Mouse (Mus musculus): Measurements from ENCODE around the gene Hpcal4.

Gene Hpcal4

DNA sequence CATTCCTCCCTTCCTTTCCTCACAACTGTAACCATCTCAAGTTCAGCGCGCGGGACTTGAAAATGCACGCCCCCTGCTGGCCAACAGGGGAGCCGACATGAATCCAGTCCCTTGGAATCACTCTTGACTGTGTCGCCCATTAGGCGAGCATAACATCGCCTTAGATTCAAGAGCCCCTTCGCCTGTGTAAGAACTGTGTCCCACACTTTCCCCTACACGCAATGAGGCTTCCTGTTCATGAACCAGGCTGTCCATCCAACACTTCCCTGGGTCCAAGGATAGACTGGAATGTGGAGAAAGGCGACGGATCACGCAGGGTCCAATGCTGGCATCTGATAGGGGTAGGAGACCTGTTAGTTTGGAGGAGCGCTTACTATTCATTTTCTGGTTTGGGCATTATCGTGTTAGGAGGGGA lies 17.8 kb downstream of the Hpcal4 start:
- in situ Hi-C loops (cut with MboI, MseI): no loop called here

DNA sequence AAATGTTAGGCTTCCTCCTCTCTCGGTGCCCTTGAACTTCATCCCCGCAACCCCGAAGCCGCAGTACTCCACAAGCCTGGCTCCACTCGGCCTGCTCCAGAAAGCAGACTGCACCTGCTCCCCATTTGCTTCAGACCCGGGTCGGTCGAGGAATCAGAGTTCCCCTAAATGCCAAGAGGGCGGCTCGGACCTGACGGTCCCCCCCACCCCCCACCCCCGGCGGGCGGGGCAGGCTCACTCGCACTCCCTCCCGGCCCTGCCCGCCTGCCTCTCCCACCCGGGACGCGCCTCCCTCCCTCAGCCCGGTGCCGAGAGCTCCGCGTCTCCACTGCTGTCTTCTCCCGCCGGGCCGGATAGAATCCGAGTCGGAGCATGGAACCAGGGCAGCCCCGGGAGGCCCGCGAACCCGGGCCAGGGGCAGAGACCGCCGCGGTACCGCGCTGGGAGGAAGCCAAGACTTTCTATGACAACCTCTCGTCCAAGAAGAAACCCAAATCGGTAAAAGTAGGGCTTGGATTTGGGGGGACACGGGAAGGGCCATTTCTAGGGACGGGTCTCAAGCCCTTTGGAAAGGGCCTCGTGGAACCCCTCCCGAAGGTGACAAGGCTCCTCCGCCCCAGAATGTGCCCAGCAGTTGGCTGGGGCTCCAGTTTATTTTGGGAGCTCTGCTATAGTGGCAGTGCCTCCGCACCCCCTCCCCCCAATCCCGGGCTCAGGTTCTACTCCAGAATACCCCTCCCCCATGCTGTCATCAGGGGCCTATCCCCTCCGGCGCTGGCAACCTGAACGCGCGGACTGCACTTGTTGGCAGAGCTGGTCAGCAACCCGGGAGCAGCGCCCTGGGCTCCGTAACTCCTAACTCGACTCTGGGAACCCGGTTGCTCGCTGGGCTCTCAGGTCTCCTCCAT lies 18.4 kb downstream of the Hpcal4 start, which contains the start of gene Nt5c1a:
Nt5c1a (plus strand) TSS at position 319 of the 908 bp plus-strand sequence.
- in situ Hi-C loops (cut with MboI, MseI): no loop called here

DNA sequence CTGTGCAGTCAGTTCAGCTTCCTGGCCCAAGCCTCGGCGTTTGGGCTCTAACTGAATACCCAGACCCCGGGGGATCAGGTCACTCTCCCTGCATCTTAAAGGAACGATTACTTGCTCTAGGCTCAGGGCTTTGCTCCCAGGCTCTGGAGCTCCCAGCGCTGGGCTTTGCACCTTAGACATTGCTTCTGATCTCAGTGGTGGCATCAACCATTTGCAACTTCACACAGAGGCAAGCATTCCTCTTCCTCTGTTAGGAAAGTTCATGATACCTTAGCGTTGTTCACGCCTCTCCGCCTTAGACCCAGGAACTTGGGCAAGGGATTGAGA lies 19.0 kb downstream of the Hpcal4 start:
- in situ Hi-C loops (cut with MboI, MseI): no loop called here

DNA sequence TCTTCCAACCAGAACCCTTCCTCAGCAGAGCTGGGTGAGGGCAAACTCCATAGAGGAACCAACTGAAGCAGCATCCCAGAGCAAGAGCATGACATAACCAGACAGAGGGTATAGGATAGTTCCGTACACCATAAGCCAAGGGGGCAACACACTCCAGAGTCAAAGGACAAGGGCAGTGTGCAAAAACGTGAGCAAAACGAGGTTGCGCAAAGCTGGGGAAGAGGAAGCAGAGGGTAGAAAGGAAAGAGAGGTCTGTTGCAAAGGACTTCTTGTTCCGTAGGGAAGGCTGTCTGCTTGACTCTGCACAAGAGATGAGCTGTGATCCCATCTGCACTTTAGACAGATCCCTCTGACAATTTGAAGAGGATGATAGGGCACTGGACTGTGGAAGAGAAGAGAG lies 24.3 kb downstream of the Hpcal4 start:
- in situ Hi-C loops (cut with MboI, MseI): no loop called here

DNA sequence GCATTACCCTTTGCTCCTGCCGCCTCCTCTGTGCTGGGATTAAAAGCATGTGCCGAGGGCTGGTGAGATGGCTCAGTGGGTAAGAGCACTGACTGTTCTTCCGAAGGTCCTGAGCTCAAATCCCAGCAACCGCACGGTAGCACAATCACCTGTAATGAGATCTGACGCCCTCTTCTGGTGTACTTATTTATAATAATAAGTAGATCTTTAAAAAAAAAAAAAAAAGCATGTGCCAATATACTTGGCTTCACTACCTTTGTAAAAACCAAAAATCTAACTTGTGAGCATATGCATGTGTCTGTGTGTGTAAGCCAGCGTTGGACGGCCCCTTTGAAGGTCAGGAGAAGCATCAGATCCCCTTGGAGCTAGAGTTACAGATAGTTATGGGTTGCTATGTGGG lies 28.0 kb downstream of the Hpcal4 start:
- in situ Hi-C loops (cut with MboI, MseI): no loop called here

DNA sequence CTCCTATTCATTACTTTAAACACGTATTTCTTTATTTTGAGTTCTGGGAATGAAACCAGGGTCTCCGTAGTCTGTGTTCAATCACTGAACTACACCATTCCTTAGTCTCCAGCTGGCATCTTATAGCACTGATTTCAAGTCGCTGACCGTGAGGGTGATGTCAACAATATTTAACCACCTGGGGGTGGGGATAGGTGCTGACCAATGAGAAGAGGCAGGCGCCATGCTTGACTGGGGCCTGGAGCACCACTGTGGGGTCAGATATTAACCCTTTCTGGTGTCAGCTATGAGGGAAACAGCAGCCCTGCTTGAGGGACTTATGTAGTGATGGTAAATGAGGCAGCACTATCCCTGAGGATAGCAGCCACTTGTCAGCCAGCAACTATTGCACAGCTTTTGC lies 28.4 kb downstream of the Hpcal4 start:
- in situ Hi-C loops (cut with MboI, MseI): no loop called here

DNA sequence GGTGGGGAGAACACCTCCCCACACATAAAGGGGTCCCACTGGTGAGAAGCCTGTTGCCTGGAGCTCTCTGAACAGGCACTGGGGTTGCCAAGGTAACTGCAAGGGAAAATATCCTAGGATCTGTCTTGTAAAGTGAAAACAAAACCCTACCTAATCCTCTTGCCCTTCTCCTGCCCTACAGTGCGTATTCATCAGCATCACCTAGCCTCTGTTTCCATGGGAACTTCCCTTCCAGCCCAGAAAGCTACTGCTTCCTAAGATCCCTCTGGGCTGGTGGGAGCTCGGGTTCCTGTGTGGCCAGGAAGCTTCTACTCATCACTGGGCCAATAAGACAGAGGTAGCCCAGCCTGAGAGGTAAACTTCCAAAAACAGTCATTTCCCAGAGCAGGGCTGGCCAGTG lies 29.3 kb downstream of the Hpcal4 start:
- in situ Hi-C loops (cut with MboI, MseI): no loop called here

DNA sequence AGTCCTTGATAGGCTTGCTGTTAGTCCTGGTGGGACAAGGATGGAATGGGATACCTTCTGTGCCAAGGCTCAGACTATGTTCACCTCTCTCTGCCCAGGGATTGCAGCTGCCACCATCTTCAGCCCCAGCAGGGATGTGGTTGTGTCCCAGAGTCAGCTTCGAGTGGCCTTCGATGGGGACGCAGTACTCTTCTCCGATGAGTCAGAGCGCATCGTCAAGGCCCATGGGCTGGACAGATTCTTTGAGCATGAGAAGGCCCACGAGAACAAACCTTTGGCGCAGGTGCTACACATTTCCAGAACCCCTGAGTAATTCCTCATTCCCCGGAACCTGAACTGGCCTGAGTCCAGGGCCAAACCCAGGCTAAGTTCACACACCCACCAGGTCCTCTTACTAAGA lies 30.9 kb downstream of the Hpcal4 start:
- in situ Hi-C loops (cut with MboI, MseI): no loop called here

DNA sequence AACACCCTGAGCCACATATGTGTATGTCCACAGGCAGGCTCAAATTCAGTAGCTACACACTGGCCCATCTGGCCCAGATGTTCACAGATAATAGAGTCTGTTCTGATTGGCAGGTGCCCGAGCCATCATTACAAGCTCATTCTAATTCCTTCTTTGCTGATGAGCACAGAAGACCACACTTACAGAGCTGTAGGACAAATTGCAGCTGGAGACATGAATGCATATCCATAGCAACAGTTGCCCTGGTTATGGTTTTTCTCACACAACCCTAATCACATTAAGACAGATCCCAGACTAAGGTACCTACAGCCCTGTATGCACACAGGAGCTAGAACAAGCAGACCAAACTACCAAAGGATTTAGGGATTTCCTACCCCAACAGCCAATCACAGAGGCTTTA lies 32.3 kb downstream of the Hpcal4 start:
- in situ Hi-C loops (cut with MboI, MseI): loop anchor here (5.0 kb wide), 2 partner anchors 37 to 42 kb away; no protein-coding TSS in a partner anchor

DNA sequence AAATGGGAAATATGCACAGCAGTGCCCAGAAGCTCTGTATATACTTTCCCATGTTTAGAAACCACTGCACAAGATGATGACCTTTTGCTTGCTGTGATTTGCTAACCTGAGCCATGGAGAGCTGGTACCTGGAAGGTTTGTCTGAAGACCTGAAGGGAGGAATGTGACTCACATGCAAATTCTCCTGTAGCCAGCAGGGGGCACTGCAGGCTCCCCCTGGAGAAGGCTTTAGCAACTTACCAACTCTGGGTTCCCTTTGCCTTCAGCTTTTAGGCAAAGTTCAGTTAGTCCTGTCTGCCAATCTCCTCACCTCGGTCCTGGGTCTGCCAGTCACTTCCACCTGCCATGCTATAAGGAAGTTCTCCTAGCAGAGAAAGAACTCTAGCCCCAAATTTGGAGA lies 33.8 kb downstream of the Hpcal4 start:
- in situ Hi-C loops (cut with MboI, MseI): loop anchor here (5.0 kb wide), 2 partner anchors 36 to 41 kb away; no protein-coding TSS in a partner anchor

DNA sequence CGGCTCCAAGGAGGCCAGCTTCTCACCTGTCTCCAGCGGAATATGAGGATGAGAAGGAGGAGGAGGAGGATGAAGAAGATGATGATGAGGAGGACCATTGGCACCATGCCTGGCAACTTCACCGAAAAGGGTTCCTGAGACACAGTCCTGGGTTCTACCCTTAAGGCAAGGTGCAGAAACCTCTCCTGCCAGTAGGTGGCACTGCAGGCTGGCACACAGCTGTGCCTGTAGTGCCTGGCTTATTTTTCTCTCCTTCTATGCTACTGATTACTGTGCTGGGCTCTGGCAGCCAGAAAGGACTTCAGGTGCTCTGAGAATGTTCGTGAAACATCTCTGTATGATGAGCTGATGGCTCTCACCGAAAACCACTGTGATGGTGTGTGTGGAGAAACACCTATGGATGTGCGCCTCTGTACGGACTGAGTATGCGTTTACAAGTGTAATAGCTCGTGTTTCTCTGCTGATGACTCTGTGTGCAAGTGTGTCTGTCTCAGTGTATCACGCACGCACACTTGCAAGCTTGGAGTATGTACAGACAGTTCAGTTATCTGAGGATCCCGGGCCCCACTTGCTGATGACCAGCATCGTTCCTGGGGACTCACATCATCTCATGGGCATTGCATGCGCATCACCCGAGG lies 36.8 kb downstream of the Hpcal4 start:
- in situ Hi-C loops (cut with MboI, MseI): loop anchor here (5.0 kb wide), 2 partner anchors 32 to 37 kb away; no protein-coding TSS in a partner anchor

DNA sequence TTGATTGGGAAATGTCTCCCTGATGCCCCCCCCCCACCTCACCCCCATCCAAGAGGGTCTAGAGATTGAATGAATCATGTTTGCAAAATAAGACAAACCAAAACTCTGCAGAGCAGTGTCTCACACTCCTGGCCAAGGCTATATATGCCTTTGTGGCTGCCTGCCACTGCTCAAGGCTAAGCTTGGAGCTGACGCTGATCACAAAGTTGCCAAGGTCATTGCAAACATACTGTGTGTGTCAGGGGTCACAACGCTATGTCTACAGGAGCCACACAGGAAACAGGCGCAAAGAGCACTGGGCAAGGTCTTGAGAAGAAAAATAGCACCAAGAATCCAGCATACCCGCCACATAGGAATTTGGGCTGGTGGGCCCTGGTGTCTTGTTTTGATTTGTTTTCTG lies 37.6 kb downstream of the Hpcal4 start:
- in situ Hi-C loops (cut with MboI, MseI): no loop called here

DNA sequence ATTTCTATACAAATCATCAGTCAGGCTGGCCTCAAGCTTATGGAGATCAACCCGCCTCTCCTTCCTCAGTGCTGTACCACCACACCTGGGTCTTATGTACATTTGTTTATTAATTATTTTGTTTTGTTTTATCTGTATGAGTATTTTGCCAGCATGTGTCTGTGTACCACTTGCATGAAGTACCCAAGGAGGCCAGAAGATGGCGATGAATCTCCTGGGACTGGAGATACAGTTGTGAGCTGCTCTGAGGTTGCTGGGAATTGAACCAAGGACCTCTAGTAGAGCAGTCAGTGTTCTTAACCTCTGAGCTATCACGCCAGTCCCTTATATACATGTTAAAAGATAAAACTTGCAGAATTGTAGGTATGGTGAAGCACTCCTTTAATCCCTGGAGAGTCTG lies 40.3 kb downstream of the Hpcal4 start:
- in situ Hi-C loops (cut with MboI, MseI): no loop called here

DNA sequence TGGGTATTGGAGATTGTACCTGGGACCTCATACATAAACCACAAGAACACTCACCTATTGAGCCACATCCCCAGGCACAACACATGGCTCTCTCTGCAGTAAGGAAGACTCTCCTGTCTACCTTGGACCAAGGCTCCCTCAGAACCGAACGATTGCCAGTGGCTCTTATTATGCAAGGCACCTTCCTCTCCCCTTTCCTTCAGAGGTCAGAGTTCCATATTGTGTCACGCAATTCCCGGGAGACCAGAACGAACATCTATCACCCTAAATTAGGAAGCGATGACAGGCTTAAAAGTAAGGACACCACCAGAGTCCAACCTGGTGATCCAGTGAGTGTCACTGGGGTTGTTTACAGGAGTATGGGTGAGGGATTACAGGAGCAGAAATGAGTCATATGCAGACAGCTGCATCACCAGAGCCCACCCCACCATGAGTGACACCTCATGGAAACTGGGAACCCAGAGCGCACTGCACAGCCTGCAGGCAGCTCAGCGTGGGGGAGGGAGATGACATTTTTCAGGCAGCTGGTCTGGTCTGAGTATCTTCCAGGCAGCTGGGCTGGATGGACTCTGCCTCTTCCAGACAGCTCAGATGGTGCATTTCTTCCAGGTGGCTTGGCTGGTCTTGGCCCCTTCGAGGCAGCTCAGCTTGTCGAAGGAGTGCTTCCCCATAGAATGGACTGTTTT lies 42.8 kb downstream of the Hpcal4 start:
- in situ Hi-C loops (cut with MboI, MseI): no loop called here

DNA sequence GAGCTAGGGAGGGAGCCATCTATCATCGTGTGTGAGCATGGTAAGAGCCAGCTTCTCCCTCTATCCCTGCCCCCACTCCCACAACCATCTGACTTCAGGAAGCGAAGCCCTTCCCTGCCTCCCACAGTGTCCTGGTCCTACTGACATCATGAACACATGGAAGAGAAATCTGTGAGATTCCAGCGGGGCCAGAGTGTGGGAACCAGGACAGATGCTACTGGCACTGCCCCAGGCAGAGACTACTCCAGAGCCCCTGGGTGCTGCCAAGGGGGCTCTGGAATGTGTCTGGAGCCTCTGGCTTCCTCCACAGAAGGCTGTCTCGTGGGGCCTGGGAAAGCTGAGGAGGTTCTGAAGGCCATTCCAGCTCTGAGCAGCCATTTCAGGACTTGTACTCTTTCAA lies 44.7 kb downstream of the Hpcal4 start:
- in situ Hi-C loops (cut with MboI, MseI): no loop called here

DNA sequence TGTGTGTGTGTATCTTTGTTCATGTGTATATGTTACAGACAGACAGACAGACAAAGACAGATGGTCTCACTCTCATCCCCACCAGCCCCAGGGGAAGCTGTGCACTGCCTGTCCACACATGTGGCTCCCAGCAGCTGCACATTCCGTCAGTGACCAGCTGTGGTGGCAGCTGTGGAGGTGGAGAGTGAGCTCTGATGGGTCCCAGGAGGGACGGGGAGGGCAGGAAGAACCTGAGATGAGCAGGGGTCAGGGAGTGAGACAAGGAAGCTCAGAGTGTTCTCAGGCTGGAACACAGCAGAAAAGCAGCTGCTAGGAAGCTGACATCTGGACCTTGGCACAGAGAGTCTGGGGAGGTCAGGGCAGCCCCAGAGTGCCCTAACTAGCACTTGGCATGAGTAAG lies 45.2 kb downstream of the Hpcal4 start:
- in situ Hi-C loops (cut with MboI, MseI): no loop called here

DNA sequence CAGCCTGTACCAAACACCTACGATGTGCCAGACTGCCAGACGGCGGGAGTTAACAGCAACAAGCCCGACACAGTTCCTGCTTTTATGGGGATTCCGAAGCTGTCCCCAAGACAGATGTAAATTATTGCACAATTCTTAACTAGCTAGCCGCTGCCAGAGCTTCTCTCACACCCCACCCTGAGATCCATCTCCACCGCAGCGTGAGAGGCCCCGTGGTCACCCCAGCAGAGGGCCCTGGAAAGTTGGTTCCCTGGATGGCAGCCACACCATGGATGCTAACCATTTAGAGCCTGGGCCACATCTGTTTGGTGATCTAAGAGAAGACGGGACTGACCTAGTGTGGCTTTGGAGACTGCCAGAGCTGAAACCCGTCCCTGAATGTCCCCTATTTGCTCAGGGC lies 46.1 kb downstream of the Hpcal4 start:
- in situ Hi-C loops (cut with MboI, MseI): no loop called here

DNA sequence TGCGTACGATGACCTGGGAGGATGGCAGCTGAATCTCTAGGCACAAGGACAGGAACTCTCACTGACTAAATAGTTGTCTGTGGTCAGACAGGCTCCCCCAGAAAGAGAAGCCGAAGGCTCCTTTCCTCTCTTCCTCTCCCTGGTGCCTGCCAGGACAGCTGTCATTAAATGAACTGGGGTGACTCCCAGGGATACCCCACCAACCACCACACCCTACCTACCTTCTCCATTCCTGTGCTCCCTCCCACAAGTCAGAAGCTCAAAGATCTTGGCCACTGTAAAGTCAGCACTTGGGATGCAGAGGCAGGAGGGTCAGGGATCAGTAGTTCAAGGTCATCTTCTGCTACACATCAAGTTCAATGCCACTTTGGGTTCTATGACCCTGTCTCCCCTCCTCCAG lies 49.8 kb downstream of the Hpcal4 start:
- in situ Hi-C loops (cut with MboI, MseI): no loop called here

DNA sequence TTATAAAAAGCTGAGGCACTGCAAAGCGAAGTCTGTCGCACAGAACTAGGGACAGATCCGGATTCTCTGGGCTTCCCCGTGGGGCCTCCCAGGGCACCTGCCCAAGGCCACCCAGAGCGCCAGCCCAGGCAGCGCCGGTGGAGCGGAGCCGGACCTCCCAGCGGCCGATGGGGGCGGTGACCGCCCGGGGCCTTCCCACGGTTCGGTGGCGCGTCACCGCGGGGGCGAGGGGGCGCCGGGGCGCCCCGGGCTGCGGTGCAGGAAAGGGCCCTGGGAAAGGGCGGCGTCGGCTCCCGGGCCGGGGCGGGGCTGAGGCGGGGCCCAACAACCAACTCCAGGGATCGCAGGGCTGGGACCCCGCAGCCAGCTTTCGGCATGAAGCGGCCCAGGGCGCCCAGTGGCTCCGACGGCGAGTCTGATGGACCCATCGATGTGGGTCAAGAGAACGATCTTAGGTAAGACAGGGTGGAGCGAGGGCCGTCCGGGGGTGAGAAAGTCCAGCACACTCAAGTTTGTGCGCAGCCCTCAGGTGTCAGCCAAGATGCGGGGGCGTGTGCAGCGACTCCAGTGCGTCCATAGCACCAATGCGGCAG lies 50.6 kb downstream of the Hpcal4 start, which contains the start of gene Heyl:
Heyl (plus strand) TSS at position 65 of the 593 bp plus-strand sequence.
- in situ Hi-C loops (cut with MboI, MseI): no loop called here

DNA sequence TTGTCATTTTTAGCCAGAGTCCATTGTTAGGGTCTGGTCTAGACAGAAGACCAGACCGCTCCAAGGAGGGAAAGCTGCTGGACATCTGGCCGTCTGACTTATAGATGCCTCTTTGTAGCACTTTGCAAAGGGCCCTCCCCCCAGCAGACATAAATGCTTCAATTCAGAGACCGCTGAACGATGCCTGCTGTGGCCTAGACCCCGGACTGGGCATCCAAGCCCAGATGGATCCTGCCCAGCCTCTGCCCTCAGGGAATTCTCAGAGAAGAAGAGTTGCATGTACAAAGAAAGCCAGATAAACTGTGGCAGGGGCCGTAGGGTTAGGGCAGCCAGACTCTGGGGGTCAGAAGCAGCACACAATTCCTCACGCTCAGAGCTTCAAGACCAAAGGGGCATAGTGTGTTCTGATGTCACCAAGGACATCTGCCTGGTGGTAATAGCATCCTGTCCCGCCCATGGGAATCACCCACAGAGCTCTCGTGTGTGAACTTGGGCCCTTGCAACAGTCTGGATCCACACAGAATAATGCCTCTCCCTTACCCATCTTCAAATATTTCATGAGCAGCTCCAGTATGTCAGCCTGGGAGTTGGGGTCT lies 52.9 kb downstream of the Hpcal4 start:
- in situ Hi-C loops (cut with MboI, MseI): no loop called here

DNA sequence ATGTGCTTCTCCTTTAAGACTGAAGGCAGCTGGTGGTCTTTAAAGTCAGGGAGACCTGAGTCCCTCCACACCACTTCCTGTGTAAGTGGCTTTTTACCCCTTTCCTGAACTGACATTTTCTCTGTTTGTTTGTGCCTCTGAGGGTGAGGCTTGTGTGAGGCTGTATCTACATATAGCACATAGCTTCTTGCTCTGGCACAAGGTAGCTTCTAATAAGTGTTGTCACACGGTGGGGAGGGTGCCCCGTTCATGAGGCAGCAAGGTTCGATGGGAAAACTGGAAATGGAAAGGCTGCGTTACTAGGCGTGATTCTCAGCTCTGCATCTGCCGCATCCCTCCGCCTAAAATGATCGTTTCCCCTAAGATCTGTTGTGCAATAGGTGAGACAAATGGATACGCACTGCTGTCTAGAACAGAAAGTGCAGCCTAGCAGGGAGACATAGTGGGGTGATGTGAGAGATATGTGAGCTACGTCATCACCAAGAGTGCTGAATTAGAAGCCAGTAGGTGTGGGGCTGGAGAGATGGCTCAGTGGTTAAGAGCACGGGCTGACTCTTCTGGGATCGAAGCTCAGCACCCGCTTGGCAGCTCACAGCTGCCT lies 53.5 kb downstream of the Hpcal4 start:
- in situ Hi-C loops (cut with MboI, MseI): no loop called here

All from T-helper 17 cell (primary cell).